Mouse (Mus musculus): ENCODE measurements at regions not wholly inside any gene's neighbourhood (a gene's known extent, or its start where the extent isn't known, plus 50 kb on each side); places are given as distances from the start of the nearest gene placed in this dataset.

DNA sequence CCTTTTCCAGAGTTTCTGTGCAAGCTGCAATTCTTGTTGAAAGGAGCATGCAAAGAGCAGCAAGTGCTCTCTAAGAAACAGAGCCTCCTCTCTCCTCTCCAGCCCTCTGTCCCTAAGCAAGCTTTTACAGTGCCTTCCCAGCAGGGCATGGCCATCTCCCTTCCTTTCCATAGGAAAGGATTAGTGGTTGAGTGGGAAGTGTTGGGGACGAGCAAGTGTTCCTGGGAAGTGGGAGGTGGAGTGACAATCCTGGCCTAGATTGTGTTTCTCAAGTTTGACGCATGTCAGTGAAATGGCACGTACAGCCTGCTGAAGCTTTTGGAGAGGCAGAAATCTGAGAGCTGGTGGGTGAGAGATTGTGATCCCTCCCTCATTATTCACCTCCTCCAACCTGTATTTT lies 204.7 kb upstream of the G2e3 start:
- TF ChIP-seq POLR2A (IDR thresholded peaks at IDR 0.05; ENCODE audit: borderline replicate concordance, extremely low read depth, insufficient read depth, insufficient read length, poor library complexity, severe bottlenecking) (no peak), CTCF (IDR thresholded peaks at IDR 0.05; ENCODE audit: borderline replicate concordance, extremely low read depth, insufficient read depth, insufficient read length) (no peak)

All from brain, embryonic 14.5 days (tissue).